Mouse (Mus musculus): ENCODE measurements at regions not wholly inside any gene's neighbourhood (a gene's known extent, or its start where the extent isn't known, plus 50 kb on each side); places are given as distances from the start of the nearest gene placed in this dataset.

DNA sequence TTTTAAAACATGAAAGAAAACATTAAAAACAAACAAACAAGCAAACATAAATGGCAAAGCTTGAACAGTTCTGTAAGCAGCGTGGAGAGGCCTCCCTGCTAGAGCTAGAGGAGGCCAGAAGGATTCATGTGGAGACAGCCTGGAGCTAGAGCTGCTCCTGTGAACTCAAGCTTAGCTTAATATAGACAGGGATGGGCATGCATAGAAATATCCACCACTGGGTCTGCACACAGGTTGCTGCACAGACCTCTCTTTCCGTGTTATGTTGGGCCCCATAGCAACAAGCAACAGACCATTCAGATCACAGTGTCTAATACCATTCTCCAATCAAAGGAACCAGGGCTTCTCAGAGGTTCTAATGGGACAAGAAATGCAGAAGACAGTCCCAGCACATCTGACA lies 122.9 kb upstream of the Magi3 start:
- 82% methylated on average over 2 of the region's 2 CpGs for WGBS
- Histone ChIP-seq H3K27me3 (ENCODE audit: control insufficient read depth, insufficient read depth, low read depth, low read length) (no peaks in the 10 kb centered on the region), H3K27ac (ENCODE audit: low read length) (no peak overlapping the region), H3K4me1 (replicated peaks; ENCODE audit: control insufficient read depth, insufficient read depth, low read length) (0 out of 2 replicates have a peak, but pooled peaks cover 2% of the 10 kb centered on the region), H3K4me2 (ENCODE audit: low read depth, low read length) (no peak overlapping the region), H3K36me3 (ENCODE audit: control insufficient read depth, insufficient read depth, low read length) (no peaks in the 10 kb centered on the region), H3K9me3 (ENCODE audit: control insufficient read depth, low read length) (no peaks in the 10 kb centered on the region), H3K9ac (ENCODE audit: low read length) (no peak overlapping the region), H3K4me3 (ENCODE audit: low read length) (no peak overlapping the region)
- no peak for ATAC-seq (ENCODE audit: low read depth)

DNA sequence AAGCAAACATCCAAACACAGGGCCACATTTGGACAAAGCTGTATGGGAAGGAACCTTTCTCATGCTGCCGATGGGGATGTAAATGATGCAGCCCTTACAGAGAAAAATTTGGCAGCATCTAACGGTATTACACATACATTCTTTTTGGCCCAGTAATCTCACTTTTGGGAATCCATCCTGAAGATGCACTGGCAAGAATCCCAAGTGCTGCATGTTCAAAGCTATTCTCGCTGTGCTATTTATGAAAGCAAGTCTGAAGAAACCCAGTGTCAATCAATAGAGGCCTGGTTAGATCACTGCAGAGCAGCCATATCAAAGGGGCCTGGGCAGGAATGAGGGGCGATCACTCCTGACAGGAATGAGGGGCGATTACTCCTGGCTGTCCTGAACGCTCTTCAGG lies 122.0 kb upstream of the Magi3 start:
- H3K27ac ChIP-seq (ENCODE audit: low read length), result no peak overlapping the region
- H3K36me3 ChIP-seq (ENCODE audit: control insufficient read depth, insufficient read depth, low read length), result no peaks in the 10 kb centered on the region
- H3K9ac ChIP-seq (ENCODE audit: low read length), result no peak overlapping the region
- WGBS, result 47% methylated on average over 6 of the region's 6 CpGs
- H3K27me3 ChIP-seq (ENCODE audit: control insufficient read depth, insufficient read depth, low read depth, low read length), result no peaks in the 10 kb centered on the region
- H3K4me2 ChIP-seq (ENCODE audit: low read depth, low read length), result no peak overlapping the region
- H3K9me3 ChIP-seq (ENCODE audit: control insufficient read depth, low read length), result no peaks in the 10 kb centered on the region
- no peak overlapping the region for H3K4me3 ChIP-seq (ENCODE audit: low read length)
- no peak for ATAC-seq (ENCODE audit: low read depth)
- H3K4me1 ChIP-seq (replicated peaks; ENCODE audit: control insufficient read depth, insufficient read depth, low read length), result 0 out of 2 replicates have a peak, but pooled peaks cover 2% of the 10 kb centered on the region

GRCm38 (mm10) chr3:104340331-104340730 lies 120.2 kb upstream of the Magi3 start:
- 68% methylated on average over 2 of the region's 2 CpGs for WGBS
- no peak overlapping the region for H3K9ac ChIP-seq (ENCODE audit: low read length)
- peaks cover 8% of the 10 kb centered on the region; the same call in 1 of the 2 replicates for H3K4me1 ChIP-seq (replicated peaks; ENCODE audit: control insufficient read depth, insufficient read depth, low read length)
- H3K4me3 ChIP-seq (ENCODE audit: low read length), result no peak overlapping the region
- no peaks in the 10 kb centered on the region for H3K27me3 ChIP-seq (ENCODE audit: control insufficient read depth, insufficient read depth, low read depth, low read length)
- ATAC-seq (ENCODE audit: low read depth), result no peak
- H3K4me2 ChIP-seq (ENCODE audit: low read depth, low read length), result no peak overlapping the region
- H3K9me3 ChIP-seq (ENCODE audit: control insufficient read depth, low read length), result no peaks in the 10 kb centered on the region
- H3K36me3 ChIP-seq (ENCODE audit: control insufficient read depth, insufficient read depth, low read length), result no peaks in the 10 kb centered on the region
- H3K27ac ChIP-seq (ENCODE audit: low read length), result no peak overlapping the region

DNA sequence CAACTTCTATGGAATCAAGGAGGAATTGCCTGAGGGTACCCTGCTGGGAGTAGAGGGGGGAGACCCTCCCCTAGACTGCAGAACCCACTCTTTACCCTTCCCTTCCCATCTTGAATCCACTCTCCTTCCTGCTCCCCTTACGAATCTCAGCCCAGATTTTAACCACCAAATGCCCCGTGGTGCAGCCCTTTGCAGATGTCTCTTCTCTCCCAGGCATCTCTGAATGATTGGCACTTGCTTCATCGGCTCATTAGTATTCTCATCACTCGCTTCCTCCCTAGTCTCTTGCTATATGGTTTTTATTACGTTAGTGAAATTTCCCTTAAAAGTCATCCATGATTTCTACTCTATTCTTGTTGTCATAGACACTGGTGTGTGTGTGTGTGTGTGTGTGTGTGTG lies 116.7 kb upstream of the Magi3 start:
- WGBS, result 69% methylated on average over 5 of the region's 5 CpGs
- Histone ChIP-seq H3K4me2 (ENCODE audit: low read depth, low read length) (no peak overlapping the region), H3K9me3 (ENCODE audit: control insufficient read depth, low read length) (no peaks in the 10 kb centered on the region), H3K4me3 (ENCODE audit: low read length) (no peak overlapping the region), H3K4me1 (replicated peaks; ENCODE audit: control insufficient read depth, insufficient read depth, low read length) (peaks cover 11% of the 10 kb centered on the region), H3K36me3 (ENCODE audit: control insufficient read depth, insufficient read depth, low read length) (no peaks in the 10 kb centered on the region), H3K27ac (ENCODE audit: low read length) (no peak overlapping the region), H3K9ac (ENCODE audit: low read length) (no peak overlapping the region), H3K27me3 (ENCODE audit: control insufficient read depth, insufficient read depth, low read depth, low read length) (no peaks in the 10 kb centered on the region)
- ATAC-seq (ENCODE audit: low read depth), result no peak

GRCm38 (mm10) chr3:104336308-104336707 lies 116.1 kb upstream of the Magi3 start:
- H3K27ac ChIP-seq (ENCODE audit: low read length), result no peak overlapping the region
- peaks cover 11% of the 10 kb centered on the region for H3K4me1 ChIP-seq (replicated peaks; ENCODE audit: control insufficient read depth, insufficient read depth, low read length)
- ATAC-seq (ENCODE audit: low read depth), result 0 out of 2 replicates have a peak, but pooled peaks have one; percentile 20
- H3K27me3 ChIP-seq (ENCODE audit: control insufficient read depth, insufficient read depth, low read depth, low read length), result no peaks in the 10 kb centered on the region
- H3K4me2 ChIP-seq (ENCODE audit: low read depth, low read length), result no peak overlapping the region
- H3K9me3 ChIP-seq (ENCODE audit: control insufficient read depth, low read length), result no peaks in the 10 kb centered on the region
- H3K9ac ChIP-seq (ENCODE audit: low read length), result no peak overlapping the region
- no peaks in the 10 kb centered on the region for H3K36me3 ChIP-seq (ENCODE audit: control insufficient read depth, insufficient read depth, low read length)
- H3K4me3 ChIP-seq (ENCODE audit: low read length), result no peak overlapping the region
- 23% methylated on average over 4 of the region's 4 CpGs for WGBS

- Histone ChIP-seq H3K27me3 (ENCODE audit: control insufficient read depth, insufficient read depth, low read depth, low read length) (no peaks in the 10 kb centered on the region), H3K4me3 (ENCODE audit: low read length) (no peak overlapping the region), H3K4me2 (ENCODE audit: low read depth, low read length) (no peak overlapping the region), H3K27ac (ENCODE audit: low read length) (no peak overlapping the region; the same call in 1 of the 2 replicates), H3K4me1 (replicated peaks; ENCODE audit: control insufficient read depth, insufficient read depth, low read length) (peaks cover 11% of the 10 kb centered on the region), H3K9ac (ENCODE audit: low read length) (no peak overlapping the region), H3K36me3 (ENCODE audit: control insufficient read depth, insufficient read depth, low read length) (no peaks in the 10 kb centered on the region), H3K9me3 (ENCODE audit: control insufficient read depth, low read length) (no peaks in the 10 kb centered on the region)
- peak; percentile 71 for ATAC-seq (ENCODE audit: low read depth)
- WGBS, result 43% methylated on average over 7 of the region's 7 CpGs
Measured at GRCm38 (mm10) chr3:104334760-104335159, 114.6 kb upstream of the Magi3 start.

DNA sequence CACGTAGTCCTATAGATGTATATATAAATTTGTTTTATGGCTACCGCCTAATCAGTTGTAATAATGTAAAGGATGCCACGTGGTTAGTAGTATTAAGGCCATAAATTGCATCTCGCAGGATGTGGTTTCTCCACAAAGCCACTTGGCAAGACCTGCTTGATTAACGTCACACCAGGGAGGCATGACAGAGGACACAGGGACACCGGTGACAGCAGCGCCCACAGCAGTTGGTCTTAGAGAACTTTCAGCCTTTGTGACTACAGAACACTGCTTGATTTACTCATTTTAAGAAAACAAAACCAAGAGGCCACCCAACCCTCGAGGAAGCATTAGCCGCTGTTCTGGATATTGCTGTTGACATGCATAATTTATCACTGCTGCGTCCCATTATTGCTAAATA lies 113.2 kb upstream of the Magi3 start:
- 80% methylated on average over 10 of the region's 10 CpGs for WGBS
- no peaks in the 10 kb centered on the region for H3K9me3 ChIP-seq (ENCODE audit: control insufficient read depth, low read length)
- peaks cover 11% of the 10 kb centered on the region for H3K4me1 ChIP-seq (replicated peaks; ENCODE audit: control insufficient read depth, insufficient read depth, low read length)
- no peaks in the 10 kb centered on the region for H3K36me3 ChIP-seq (ENCODE audit: control insufficient read depth, insufficient read depth, low read length)
- no peak for ATAC-seq (ENCODE audit: low read depth)
- H3K4me3 ChIP-seq (ENCODE audit: low read length), result no peak overlapping the region
- H3K4me2 ChIP-seq (ENCODE audit: low read depth, low read length), result no peak overlapping the region
- H3K27me3 ChIP-seq (ENCODE audit: control insufficient read depth, insufficient read depth, low read depth, low read length), result no peaks in the 10 kb centered on the region
- H3K27ac ChIP-seq (ENCODE audit: low read length), result no peak overlapping the region
- no peak overlapping the region for H3K9ac ChIP-seq (ENCODE audit: low read length)

DNA sequence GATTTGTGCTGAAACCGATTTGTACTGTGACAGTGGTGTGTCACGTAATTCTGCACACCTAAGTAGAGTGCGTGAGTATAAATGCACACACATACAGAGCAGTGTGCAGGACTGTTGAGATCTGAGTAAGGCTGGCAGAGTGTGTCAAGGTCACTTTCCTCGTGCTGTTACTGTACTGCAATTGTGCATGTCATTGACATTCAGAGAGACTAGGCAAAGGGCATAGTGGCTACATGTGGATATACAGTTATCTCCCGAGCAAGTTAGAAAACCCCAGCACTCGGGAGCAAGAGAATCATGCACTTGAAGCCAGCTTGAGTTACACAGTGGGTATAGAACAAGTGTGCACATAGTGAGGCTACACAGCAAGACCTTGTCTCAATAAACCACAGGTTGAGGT lies 110.5 kb upstream of the Magi3 start:
- no peak for ATAC-seq (ENCODE audit: low read depth)
- Histone ChIP-seq H3K4me2 (ENCODE audit: low read depth, low read length) (no peak overlapping the region), H3K4me1 (replicated peaks; ENCODE audit: control insufficient read depth, insufficient read depth, low read length) (peaks cover 5% of the 10 kb centered on the region), H3K9ac (ENCODE audit: low read length) (no peak overlapping the region), H3K4me3 (ENCODE audit: low read length) (no peak overlapping the region), H3K9me3 (ENCODE audit: control insufficient read depth, low read length) (no peaks in the 10 kb centered on the region), H3K27me3 (ENCODE audit: control insufficient read depth, insufficient read depth, low read depth, low read length) (no peaks in the 10 kb centered on the region), H3K27ac (ENCODE audit: low read length) (no peak overlapping the region), H3K36me3 (ENCODE audit: control insufficient read depth, insufficient read depth, low read length) (no peaks in the 10 kb centered on the region)
- 80% methylated on average over 6 of the region's 6 CpGs for WGBS

DNA sequence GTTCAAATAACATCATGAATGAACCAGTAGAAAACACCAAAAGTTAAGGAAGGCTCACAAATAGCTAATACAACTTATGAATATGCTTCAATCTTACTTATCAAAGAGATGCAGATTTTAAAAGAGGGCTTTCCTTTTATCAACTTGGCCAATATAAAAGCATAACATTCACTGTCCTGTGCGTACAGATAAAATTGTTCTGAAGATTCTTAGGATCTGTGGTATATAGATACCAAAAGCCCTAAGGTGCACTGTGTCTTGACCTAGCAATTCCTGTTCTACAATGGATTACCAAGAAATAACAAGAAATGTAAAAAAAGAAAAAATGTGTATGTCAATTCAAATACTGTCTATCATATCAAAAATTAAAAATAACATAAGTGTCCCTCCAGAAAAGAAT lies 107.7 kb upstream of the Magi3 start:
- no peaks in the 10 kb centered on the region for H3K36me3 ChIP-seq (ENCODE audit: control insufficient read depth, insufficient read depth, low read length)
- ATAC-seq (ENCODE audit: low read depth), result no peak
- no peaks in the 10 kb centered on the region for H3K9me3 ChIP-seq (ENCODE audit: control insufficient read depth, low read length)
- no peak overlapping the region for H3K4me3 ChIP-seq (ENCODE audit: low read length)
- H3K4me1 ChIP-seq (replicated peaks; ENCODE audit: control insufficient read depth, insufficient read depth, low read length), result no peaks in the 10 kb centered on the region
- WGBS, result 94% methylated on average over 1 of the region's 1 CpGs
- no peak overlapping the region for H3K4me2 ChIP-seq (ENCODE audit: low read depth, low read length)
- H3K9ac ChIP-seq (ENCODE audit: low read length), result no peak overlapping the region
- H3K27ac ChIP-seq (ENCODE audit: low read length), result no peak overlapping the region
- H3K27me3 ChIP-seq (ENCODE audit: control insufficient read depth, insufficient read depth, low read depth, low read length), result no peaks in the 10 kb centered on the region
